Mouse (Mus musculus) naive thymus-derived CD4-positive, alpha-beta T cell, adult 2 months (primary cell): ENCODE data around the gene Olfr555.
"Not testable (repeated sequence)": the region's sequence is repeated elsewhere in the genome, so short reads cannot be mapped to it uniquely, and the experiment has no call there.

Experiments
- DNase-seq: peaks from one replicate; pipeline ENCODE4 v3.0.0-alpha.2; 2011; ENCODE audit warnings: low read depth

Gene Olfr555

DNA sequence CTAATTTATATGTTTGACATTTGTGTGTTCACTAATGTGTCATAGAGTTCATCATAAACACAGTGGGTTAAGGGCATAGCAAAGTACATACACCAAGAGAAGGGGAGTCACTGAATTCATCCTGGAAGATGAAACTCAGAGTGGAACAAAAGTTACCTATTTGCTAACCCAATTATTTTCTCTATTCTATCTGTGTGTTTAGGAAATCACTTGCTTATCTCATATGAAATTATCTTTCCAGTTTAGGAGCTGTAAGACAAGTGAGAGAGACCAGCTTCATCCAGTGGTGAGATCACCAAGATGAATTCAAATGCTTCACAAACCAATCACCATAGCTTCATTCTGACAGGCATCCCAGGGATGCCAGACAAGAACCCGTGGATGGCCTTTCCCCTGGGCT lies at the start of gene Olfr555:
TSS of gene Olfr555 (plus strand) at position 301 of the 400 bp plus-strand sequence.
- DNase-seq, result no peak

DNA sequence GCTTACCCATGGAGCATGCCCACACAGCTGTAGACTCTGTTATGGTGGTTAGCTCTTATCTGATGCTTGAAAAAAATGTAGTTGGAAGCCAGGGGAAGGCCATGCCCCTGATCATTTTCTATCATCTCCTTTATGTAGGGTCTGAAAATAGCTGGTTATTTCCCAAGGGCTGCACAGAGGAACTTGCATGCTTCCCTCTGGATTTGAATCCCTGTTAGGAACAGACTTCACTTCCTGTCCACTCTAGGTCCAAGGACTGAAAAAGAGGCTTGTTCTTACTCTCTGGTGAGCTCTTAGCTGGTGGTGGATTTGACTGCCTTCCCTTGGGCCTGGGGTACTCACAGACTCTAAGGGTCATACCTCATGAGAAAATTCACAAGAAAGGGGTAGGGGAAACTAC lies 40.5 kb upstream of the Olfr555 start, which contains the start of gene Olfr553:
TSS of gene Olfr553 (minus strand) at position 101 of the 400 bp plus-strand sequence.
- DNase-seq, result no peak

DNA sequence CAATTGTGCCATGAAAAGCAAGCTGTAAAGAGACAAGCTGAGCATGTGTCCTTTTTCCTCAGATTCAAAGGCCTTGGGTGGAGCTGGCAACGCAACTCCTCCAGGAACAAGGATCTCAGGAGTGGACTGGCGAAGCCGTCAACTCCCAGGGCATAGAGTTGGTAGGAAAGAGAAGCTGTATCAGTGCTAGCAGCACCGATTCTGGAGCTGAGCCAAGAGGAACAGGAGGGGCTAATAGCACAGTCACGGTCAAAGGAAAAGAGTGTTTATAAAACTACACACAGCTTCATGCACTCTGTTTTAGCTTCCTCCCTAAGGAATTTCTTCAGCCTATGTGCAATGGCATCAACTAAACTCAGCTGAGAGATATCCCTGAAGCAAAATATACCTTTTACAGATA lies 39.0 kb upstream of the Olfr555 start:
- DNase-seq, result no peak

DNA sequence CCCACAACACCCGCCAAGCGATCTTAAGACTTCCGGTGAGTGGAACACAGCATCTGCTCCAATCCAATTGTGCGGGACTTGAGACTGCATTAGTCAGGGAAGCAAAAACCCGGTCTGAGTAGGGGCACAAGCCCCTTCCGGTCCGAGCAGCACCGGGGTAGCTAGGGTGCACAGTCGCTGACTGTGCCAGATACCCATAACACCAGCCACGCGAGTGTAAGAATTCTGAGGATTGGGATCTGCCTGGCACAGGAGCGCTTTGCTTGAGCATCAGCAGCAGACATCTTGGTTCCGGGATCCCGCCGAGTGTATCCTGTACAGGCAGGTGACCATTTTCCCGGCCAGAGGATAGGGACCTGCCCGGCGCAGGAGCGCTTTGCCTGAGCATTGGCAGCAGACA lies 38.3 kb upstream of the Olfr555 start:
- not testable (repeated sequence) for DNase-seq

DNA sequence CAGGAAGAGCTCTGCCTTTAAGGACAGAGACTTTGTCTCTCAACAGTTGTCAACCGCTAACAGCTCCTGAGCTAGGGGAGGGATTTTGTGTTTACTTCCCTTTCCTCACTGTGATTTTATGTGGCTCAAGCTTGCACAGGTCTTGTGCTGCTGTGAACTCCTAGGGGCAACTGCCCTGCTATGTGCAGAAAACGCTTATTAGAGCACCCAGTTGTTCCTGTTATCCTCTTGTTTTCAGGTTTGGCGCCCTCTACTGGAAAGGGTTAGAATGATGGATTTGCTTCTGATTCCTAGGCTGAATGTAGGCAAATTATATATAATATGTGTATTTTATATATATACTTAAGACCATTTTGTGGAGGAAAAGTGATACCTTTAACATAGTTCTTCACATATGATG lies 22.0 kb upstream of the Olfr555 start:
- DNase-seq, result peak; percentile 80

DNA sequence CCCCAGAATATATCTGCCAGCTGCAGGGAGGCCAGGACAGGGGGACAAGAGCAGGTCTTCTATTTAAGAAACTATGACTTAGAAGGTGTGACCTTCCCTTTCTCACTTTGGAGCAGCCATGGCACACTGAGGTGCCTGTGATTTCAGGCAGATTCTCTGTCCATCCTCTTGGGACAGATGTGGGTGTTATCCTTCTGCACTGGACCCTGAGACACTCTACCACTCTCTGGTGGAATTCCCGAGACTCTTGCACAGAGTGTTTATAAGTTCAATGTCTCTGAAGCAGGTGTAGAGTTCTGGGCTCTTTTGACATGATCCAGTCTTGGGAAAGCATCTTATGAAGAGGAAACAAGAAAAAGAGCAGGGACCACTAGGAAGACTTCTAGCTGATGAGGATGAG lies 20.5 kb upstream of the Olfr555 start, which contains the start of gene Olfr554:
TSS of gene Olfr554 (plus strand) at position 301 of the 400 bp plus-strand sequence.
- no peak for DNase-seq

DNA sequence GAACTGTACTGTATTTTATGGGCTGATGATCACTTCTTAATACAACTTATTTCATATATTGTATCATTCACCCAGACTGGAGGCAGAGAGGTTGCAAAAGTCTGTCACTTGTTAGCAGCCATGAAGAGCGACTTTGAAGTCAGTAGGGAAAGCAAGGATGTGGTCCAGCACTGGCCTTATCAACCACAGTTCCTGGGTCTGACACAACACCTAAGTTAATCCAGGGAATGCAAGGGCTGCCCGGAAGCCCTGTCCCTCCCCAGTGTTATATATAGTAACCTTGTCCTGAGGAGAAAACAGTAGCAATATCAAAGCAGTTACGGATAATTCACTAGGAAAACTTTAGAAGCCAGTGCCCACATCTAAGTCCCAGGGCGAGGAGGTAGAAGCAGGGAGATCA lies 13.7 kb upstream of the Olfr555 start:
- not testable (repeated sequence) for DNase-seq

DNA sequence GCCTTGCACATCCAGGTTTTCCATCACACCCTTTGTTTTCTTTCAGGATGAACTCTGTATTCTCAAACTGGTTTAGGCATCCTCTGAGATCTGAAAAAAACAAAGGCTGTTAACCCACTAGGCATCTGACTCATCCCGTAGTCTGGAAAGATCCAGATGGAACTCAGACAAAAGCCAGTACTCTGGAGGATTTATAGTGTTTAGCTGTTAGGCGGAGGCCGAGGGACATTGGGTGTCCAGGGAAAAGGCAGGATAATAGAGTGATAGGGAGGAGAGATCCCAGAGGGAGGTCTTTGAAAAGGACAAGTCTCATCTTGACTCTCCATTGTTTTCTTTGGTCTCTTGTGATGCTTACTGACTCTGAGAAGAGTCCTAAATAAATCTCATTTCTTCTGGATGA lies 6.0 kb downstream of the Olfr555 start, which contains the start of gene Olfr556:
TSS of gene Olfr556 (plus strand) at position 301 of the 400 bp plus-strand sequence.
- no peak for DNase-seq

DNA sequence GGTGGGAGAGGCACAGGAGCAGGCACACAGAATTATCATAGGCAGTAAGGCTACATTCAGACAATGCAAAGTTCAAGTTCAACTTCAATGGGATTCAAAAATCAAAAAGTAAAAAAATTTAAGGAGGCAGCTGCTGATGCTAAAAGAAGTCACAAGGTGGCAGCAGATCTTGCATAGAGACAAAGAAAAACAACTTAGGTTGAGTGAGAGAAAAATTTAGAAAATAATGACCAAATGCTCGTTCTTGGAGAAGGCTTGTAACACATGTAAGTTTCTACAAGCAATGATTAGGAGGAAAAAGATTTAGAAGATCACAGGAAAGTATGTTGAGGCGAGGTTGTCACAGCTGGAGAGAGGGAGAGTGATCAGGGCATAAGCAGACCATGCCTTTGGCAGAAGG lies 6.8 kb downstream of the Olfr555 start:
- peak; percentile 23 for DNase-seq

DNA sequence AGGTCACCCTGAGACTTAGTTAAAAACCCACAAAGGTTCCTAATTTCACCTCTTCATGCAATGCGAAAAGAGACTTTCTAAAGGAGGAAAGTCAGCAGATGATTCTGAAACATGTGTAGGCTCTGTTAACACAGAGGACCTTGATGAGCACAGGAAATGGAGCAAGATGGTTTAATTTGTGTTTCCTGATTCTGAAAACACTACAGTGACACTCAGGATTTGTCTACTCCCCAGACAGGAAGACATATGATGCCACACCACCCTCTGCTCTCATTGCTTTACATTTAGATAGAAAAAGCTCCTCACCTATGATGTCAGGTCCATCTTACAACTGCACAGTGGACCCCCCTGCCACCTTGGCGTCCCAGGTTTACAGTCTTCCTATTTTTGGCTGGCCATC lies 17.6 kb downstream of the Olfr555 start:
- no peak for DNase-seq

DNA sequence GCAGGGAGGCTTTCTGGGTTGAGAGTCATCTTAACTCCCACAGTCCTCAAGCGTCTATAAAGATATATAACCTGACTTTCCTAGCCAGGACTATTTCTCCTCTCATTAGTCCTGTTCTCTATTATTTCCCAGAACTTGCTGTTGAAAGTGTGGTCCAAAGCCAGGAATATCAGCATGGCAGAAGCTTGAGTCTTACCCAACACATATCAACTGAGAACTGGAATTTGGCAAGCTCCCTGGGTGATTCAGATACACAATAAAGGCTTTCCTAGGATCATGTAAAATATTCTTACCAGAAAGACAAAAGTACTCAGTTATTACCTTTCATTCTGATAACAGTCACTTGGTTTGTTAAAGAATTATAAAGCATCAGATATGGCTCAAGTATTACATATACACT lies 23.3 kb downstream of the Olfr555 start:
- DNase-seq, result no peak

DNA sequence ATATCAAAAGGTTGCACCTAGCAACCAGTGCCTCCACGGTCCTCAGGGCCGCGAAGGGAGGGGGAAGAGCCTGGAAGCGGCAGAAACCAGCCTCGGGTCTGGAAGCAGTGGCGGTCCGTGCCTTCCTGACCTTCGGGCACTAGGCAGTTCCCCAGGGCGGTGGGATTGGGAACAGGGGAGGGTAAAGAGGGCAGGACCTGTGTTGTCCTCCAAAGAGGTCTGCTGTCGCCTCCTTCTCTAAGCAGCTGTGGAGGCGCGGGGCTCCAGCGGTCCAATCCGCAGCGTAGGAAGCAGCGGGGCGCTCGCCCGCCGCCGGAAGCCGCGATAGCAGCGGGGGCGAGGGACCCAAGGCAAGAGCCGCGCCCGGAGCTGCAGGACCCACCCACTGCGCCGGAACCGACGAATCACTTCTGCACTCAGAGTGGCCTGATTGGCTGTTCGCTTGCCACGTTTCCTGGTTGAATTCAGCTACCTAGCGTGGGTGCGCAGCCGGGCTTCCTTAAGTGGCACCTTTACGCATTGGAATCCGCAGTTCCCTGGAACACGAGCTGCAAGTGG lies 28.4 kb downstream of the Olfr555 start, which contains the start of gene Trim68:
TSS of gene Trim68 (minus strand) at position 384 of the 558 bp plus-strand sequence.
- peak; percentile 93 for DNase-seq

DNA sequence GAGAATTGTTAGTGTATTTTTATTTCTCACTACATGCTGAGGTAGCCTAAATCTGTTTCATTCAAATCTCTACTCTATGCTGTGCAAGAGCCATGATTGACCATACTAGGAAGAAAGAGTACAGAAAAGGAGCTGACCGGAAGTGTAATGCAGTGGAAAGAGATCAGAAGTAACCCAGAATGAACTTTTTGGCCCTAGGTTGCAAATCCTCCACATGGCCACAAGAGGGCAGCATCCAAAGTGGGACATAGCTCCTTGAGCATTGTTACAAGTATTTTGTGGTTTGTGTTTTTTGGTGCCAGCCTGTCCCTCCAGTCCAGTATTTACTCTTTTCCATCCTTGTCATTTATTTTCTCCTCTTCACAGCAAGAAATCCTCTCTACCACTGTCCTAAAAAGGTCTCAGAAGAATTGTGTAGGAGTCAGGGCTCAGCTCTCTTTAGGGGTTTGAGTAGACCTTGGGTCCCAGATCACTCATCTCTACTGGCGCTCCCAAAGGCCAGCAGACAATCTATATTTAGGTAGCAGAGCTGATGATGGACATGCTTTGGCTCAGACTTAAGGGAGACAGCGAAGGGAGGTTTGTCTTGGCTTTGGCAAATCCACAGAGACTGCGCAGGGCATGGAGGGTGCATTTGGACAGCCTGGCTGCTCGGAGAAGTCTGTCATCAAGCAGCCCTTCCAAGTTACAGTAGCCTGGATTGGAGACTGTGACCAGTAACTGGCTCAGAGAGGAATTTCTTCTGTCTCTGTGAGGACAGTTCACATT lies 36.9 kb downstream of the Olfr555 start, which contains the start of gene Olfr557:
TSS of gene Olfr557 (plus strand) at position 553 of the 768 bp plus-strand sequence.
- DNase-seq, result peak; percentile 72

DNA sequence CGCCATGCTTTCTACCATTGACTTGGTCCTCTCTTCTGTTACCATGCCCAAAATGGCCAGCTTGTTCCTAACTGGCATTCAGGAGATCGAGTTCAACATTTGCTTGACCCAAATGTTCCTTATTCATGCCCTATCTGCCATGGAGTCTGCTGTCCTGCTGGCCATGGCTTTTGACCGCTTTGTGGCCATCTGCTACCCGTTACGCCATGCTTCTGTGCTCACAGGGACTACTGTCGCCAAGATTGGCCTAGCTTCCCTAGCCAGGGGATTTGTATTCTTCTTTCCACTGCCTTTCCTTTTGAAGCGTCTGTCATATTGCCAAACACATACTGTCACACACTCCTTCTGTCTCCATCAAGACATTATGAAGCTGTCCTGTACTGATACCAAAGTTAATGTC lies 39.8 kb downstream of the Olfr555 start:
- no peak for DNase-seq

DNA sequence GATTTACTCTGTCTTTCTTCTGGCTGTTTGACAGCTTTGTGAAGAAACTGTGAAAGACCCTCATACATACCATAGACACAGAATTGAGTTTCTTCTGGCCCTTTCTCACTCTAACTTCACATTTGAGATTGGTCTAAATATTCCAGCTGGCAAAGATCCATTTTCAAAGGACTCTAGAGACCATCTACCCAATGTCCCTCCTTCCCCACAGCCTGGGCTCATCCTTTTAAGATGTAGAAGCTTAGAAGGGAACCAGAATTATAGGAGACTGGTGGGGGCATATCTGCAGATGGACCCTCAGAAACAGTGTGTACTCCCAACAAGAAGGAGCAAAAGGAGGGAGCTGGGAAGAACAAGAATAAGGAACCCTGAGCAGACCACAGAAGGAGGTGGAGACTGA lies 43.3 kb downstream of the Olfr555 start, which contains the start of gene Olfr558:
TSS of gene Olfr558 (plus strand) at position 301 of the 400 bp plus-strand sequence.
- DNase-seq, result no peak
